Mouse (Mus musculus) liver, postnatal 0 days (tissue): Measurements from ENCODE around the gene S1pr3. TPM values are rescaled to one million over a fixed set of nuclear protein-coding genes. Genes with fewer than 3 reads are reported as not detected.
A peak's percentile ranks its signal among the peaks of the same experiment; 100 is the strongest.

Experiments used
- ATAC-seq: fragments of 200-750 bp; cut with Nextera tagmentation; 2 replicates; pipeline ENCODE4 v1.8.0; 2017; ENCODE audit warnings: mild to moderate bottlenecking, moderate library complexity
- DNase-seq: peaks from one replicate; pipeline ENCODE4 v3.0.0-alpha.2; 2016
- H3K27ac ChIP-seq: fragments of 300-500 bp; sonication (generic); 2 replicates; pipeline ENCODE4 v1.5.1; 2014; ENCODE audit warnings: antibody characterized with exemption, moderate library complexity, mild to moderate bottlenecking, low read depth
- H3K27me3 ChIP-seq: fragments of 300-500 bp; sonication (generic); 2 replicates; pipeline ENCODE4 v1.6.1; 2014; ENCODE audit warnings: low read length, control low read depth, mixed read lengths; ENCODE audit not compliant: insufficient read depth
- H3K36me3 ChIP-seq: fragments of 300-500 bp; sonication (generic); replicated peaks from 2 replicates; pipeline ENCODE4 v1.6.1; 2014; ENCODE audit warnings: mild to moderate bottlenecking, control low read depth, low read length, moderate library complexity, mixed read lengths; ENCODE audit not compliant: insufficient read depth
- H3K4me1 ChIP-seq: fragments of 300-500 bp; sonication (generic); 2 replicates; pipeline ENCODE4 v1.6.1; 2014; ENCODE audit warnings: antibody characterized with exemption, mild to moderate bottlenecking, control low read depth; ENCODE audit not compliant: insufficient read depth
- H3K4me2 ChIP-seq: fragments of 300-500 bp; sonication (generic); 2 replicates; pipeline ENCODE4 v1.6.1; 2014; ENCODE audit warnings: low read depth, mild to moderate bottlenecking, low read length, moderate library complexity, mixed read lengths
- H3K4me3 ChIP-seq: fragments of 300-500 bp; sonication (generic); 2 replicates; pipeline ENCODE4 v1.5.1; 2014; ENCODE audit warnings: low read depth, low read length
- H3K9ac ChIP-seq: fragments of 300-500 bp; sonication (generic); replicated peaks from 2 replicates; pipeline ENCODE4 v1.6.1; 2014; ENCODE audit warnings: mild to moderate bottlenecking, moderate library complexity
- H3K9me3 ChIP-seq: fragments of 300-500 bp; sonication (generic); 2 replicates; pipeline ENCODE4 v1.6.1; 2016; ENCODE audit warnings: mild to moderate bottlenecking, control low read depth, low read length, mixed read lengths
- CTCF ChIP-seq: sonication (generic); IDR thresholded peaks from 2 replicates; pipeline ENCODE4 v1.5.1; 2016; ENCODE audit warnings: antibody characterized with exemption, low read depth
- EP300 ChIP-seq: IDR thresholded peaks from 2 replicates; pipeline ENCODE4 v1.6.1; 2016; ENCODE audit warnings: antibody characterized with exemption, low read depth, mild to moderate bottlenecking
- WGBS: fragments of 180-500 bp; shearing (Covaris S2); extraction: QIAGEN DNeasy Blood & Tissue Kit; methylation state at CpG from one replicate; pipeline ENCODE4 v1.1.7; 2014; ENCODE audit not compliant: insufficient replicate concordance; 5-methylcytosine and 5-hydroxymethylcytosine counted together
- polyA plus RNA-seq: library from polyadenylated mRNA; unstranded; fragments of >200 nt; fragmentation: Nextera tagmentation; extraction: Ambion mirVana; gene quantifications from 2 replicates; pipeline ENCODE4 v1.2.1, GENCODE M21; 2015

The S1pr3 gene
- polyA plus RNA-seq, 1 experiment from 2014 or later = 1.4 TPM

- WGBS = 84% methylated on average over 3 of the region's 3 CpGs
Measured at GRCm38 (mm10) chr13:51399562-51399961, 8.9 kb upstream of the S1pr3 start.

GRCm38 (mm10) chr13:51400186-51400719 lies 8.2 kb upstream of the S1pr3 start:
- WGBS = 11% methylated on average over 14 of the region's 14 CpGs
- H3K36me3 ChIP-seq = no peaks in the 10 kb centered on the region
- H3K4me1 ChIP-seq = peaks cover 7% of the 10 kb centered on the region
- H3K4me2 ChIP-seq = peak overlapping the region; percentile 79
- TF ChIP-seq EP300 (no peak), CTCF (no peak)
- H3K4me3 ChIP-seq = peak overlapping the region; percentile 39
- peak; percentile 77 for ATAC-seq
- H3K9ac ChIP-seq = peak overlapping the region; percentile 34; the same call in 1 of the 2 replicates
- peak overlapping the region; percentile 60 for H3K27ac ChIP-seq
- DNase-seq = peak; percentile 31
- H3K27me3 ChIP-seq = no peaks in the 10 kb centered on the region
- no peaks in the 10 kb centered on the region for H3K9me3 ChIP-seq

More at GRCm38 (mm10) chr13:51399562-51399961, 8.9 kb upstream of the S1pr3 start:
- H3K4me3 ChIP-seq = no peak overlapping the region
- H3K9me3 ChIP-seq = no peaks in the 10 kb centered on the region
- H3K4me2 ChIP-seq = no peak overlapping the region
- no peak overlapping the region for H3K27ac ChIP-seq
- H3K27me3 ChIP-seq = no peaks in the 10 kb centered on the region
- H3K9ac ChIP-seq = no peak overlapping the region
- H3K36me3 ChIP-seq = no peaks in the 10 kb centered on the region
- TF ChIP-seq EP300 (no peak), CTCF (no peak)
- no peak for DNase-seq
- peaks cover 7% of the 10 kb centered on the region for H3K4me1 ChIP-seq
- ATAC-seq = no peak

DNA sequence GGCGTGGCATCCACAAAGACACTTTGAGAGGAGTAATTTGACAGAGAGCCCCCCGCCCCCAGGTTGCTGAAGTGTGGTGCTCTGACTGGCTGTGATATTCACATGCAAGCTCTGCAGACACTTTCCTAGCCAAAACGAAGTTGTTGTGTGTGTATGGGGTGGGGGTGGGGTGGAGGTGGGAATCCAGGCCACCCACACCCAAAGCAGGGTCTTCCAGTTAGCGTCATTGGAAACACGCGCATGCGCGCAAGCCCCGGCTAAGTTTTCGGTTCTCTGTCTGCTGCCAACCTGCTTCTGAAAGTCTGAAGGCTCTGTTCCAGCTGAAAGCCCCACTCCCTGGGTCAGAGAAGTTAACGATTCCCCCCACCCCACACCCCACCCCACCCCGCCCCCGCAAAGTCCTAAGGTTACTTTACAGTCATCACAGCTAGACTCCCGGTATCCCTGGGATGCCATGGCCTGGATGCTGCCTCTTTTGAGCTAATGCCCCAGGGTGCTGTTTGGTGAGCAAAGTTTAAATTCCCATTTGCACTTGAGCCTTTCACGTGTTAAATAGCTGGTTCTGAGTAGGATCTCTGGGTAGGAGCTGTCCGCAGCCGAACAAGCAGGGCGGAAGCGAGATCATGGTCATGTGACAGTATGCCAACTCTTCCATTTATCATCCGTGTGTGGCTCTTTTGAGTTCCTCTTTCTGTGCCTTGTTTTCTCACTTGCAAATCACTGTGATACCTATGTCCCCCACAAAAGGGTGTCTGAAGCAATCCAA lies 7.5 kb upstream of the S1pr3 start:
- ATAC-seq = peak; percentile 66
- no peaks in the 10 kb centered on the region for H3K27me3 ChIP-seq
- TF ChIP-seq CTCF (no peak), EP300 (no peak)
- peak overlapping the region; percentile 39 for H3K4me3 ChIP-seq
- peaks cover 7% of the 10 kb centered on the region for H3K4me1 ChIP-seq
- H3K9me3 ChIP-seq = no peaks in the 10 kb centered on the region
- DNase-seq = peak; percentile 53
- H3K4me2 ChIP-seq = peak overlapping the region; percentile 79
- H3K36me3 ChIP-seq = no peaks in the 10 kb centered on the region
- peak overlapping the region; percentile 34; the same call in 1 of the 2 replicates for H3K9ac ChIP-seq
- H3K27ac ChIP-seq = peak overlapping the region; percentile 60
- 5% methylated on average over 20 of the region's 20 CpGs for WGBS

DNA sequence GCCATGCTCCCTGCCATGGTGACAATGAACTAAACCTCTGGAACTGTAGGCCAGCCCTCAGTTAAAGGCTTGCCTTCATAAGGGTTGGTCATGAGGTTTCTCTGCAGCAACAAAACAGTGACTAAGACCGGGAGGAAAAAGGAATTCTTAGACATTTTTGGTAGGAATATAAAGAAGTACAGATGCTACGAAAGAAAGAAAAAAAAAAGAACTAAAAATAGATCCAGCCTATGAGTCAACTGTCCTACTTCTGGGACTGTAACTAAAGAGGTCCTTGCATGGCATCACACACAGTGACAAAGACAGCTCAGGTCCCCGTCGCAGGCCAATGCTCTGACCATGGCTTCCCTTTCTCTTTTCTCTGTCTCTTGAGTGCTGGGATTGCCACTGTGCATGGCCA lies 3.9 kb upstream of the S1pr3 start:
- Histone ChIP-seq H3K9me3 (no peaks in the 10 kb centered on the region), H3K9ac (no peak overlapping the region), H3K27me3 (peaks cover 19% of the 10 kb centered on the region), H3K27ac (no peak overlapping the region), H3K4me2 (no peak overlapping the region), H3K4me3 (no peak overlapping the region), H3K36me3 (no peaks in the 10 kb centered on the region), H3K4me1 (peaks cover 7% of the 10 kb centered on the region)
- no peak for ATAC-seq
- DNase-seq = no peak
- TF ChIP-seq EP300 (no peak), CTCF (no peak)
- WGBS = 68% methylated on average over 4 of the region's 4 CpGs

DNA sequence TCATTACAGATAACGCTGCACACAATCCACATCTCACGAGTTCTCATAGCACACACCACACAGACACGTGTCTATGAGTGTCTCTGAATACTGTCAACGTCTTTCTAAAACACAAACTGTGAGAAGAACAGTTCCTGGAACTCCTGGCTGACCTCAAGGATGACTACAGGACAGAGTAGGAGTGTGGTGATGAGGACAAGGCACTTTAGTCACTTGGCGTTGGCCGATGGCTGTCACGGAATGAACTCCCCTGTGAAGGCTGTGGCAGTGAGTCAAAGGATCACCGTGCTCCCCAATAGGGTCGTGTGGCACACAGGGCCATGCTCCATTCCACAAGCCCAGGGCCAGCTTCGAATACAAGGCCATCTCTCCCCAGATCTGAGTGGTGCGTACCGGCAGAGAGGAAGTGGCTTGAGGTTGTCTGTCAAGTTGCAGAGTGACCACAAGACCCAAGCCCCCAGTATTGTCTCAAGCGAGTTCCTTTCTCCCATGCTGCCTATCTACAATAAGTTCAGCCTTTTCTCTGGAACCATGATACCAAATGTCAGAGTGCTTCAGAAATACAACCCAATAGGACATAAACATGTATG lies 2.6 kb upstream of the S1pr3 start:
- TF ChIP-seq EP300 = no peak

DNA sequence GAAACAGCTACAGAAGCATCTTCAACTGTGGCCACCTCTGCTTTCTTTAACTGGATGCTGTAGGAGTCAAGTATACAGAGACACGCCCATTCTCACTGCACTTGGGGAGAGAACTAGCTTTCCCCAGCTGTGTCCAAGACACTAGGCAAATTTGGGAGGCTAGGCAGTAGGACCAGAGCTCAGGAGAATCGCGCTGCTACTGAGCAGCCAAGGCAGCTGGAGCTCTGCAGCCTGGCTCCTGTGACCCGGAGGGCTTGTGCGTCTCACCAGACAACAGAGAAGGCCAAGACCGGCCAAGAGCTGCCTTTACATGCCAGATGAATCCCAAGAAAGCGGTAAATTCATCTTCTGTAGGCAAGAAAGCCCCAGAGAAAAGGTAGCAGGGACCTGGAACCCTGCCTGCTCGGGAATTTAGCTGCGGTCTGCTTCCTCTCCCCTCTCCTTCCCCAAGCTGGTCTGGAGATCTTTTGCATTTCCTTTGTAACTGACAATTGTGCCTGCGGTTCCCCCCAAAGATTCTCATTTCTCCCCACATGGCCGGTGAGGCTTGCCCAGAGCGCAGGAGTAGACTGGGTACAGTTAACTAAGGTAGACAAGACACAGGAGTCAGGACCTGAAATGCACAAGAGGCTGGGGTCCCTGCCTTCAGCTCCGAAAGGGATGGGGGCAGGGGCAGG lies 760 bp upstream of the S1pr3 start:
- Histone ChIP-seq H3K4me3 (no peak overlapping the region), H3K4me2 (no peak overlapping the region), H3K36me3 (no peaks in the 10 kb centered on the region), H3K27ac (no peak overlapping the region), H3K9me3 (no peaks in the 10 kb centered on the region), H3K9ac (no peak overlapping the region), H3K27me3 (peaks cover 25% of the 10 kb centered on the region), H3K4me1 (no peaks in the 10 kb centered on the region; the same call in 1 of the 2 replicates)
- WGBS = 20% methylated on average over 13 of the region's 13 CpGs
- no peak for ATAC-seq
- DNase-seq = no peak
- TF ChIP-seq CTCF (no peak), EP300 (no peak)

More for the DNA sequence above, 2.6 kb upstream of the S1pr3 start:
- DNase-seq (no peak), ATAC-seq (no peak)
- Histone ChIP-seq H3K4me2 (no peak overlapping the region), H3K4me3 (no peak overlapping the region), H3K27me3 (peaks cover 22% of the 10 kb centered on the region), H3K9ac (no peak overlapping the region), H3K27ac (no peak overlapping the region), H3K9me3 (no peaks in the 10 kb centered on the region), H3K36me3 (no peaks in the 10 kb centered on the region), H3K4me1 (peaks cover 2% of the 10 kb centered on the region)
- WGBS = 55% methylated on average over 13 of the region's 13 CpGs
